Mouse (Mus musculus): ENCODE measurements at regions not wholly inside any gene's neighbourhood (a gene's known extent, or its start where the extent isn't known, plus 50 kb on each side); places are given as distances from the start of the nearest gene placed in this dataset.

- no peak for DNase-seq (ENCODE audit: extremely low read depth, insufficient read length, low spot score)
These were observed 251.1 kb downstream of the Rwdd3 start for GRCm38 (mm10) chr3:120920351-120920750.

- DNase-seq (ENCODE audit: extremely low read depth, insufficient read length, low spot score): no peak
These were observed 272.6 kb downstream of the Rwdd3 start for GRCm38 (mm10) chr3:120898931-120899330.

DNA sequence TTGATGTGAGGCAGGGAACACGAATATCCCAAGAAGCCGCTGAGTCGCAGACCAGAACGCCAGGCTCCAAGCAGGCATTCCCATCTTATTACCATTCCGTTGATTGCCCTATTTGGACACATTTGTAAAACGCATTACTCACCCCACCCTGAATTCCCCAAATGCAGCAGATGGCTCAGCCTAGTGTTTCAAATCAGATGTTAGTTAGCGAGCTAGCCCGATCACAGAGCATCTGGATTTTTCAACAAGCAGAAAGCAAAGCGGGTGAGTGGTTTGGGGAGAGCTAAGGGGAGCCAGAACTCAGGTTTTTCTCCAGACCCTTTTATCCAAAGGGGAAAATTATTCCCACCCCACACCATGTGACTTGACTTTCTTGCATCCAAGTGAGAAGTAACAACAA is 273.2 kb downstream of the Rwdd3 start:
- DNase-seq (ENCODE audit: extremely low read depth, insufficient read length, low spot score): no peak

DNA sequence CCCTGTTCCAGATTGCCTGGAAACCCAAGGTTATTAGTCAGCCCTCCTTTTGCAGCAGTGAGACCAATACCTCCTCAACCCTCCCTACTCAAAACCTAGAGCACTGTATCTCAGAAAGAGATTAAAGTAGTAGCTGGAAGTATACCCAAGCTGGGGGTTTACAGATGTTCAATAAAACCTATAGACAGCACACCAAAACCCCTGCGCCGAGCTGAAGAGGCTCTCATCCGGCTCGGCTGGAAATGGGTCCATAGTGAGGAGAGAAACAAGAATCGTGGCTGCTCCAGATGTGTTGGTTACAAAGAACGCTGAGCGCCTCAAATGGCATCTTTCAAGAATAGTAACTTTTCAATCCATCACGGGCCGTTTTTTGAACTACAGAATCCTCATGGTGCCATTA is 273.7 kb downstream of the Rwdd3 start:
- DNase-seq (ENCODE audit: extremely low read depth, insufficient read length, low spot score): no peak

DNA sequence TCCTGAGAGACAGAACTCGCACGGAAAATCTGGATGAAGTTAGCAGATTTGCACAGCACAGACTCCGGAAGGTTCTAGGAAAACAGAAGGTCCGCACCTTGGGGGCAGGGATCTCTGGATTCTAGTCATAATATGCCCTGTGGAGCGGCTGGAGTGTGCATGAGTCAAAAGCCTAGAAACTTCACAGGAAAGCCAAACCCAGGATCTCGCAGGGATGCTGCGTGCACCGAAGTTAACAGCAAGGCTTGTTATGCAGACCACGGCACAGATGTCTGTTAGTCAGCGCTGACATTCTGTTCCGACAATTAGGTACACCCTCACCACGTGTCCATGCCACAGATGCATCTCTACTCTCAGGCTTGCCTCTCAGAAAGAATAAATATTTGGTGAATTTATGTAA is 274.3 kb downstream of the Rwdd3 start:
- no peak for DNase-seq (ENCODE audit: extremely low read depth, insufficient read length, low spot score)

DNA sequence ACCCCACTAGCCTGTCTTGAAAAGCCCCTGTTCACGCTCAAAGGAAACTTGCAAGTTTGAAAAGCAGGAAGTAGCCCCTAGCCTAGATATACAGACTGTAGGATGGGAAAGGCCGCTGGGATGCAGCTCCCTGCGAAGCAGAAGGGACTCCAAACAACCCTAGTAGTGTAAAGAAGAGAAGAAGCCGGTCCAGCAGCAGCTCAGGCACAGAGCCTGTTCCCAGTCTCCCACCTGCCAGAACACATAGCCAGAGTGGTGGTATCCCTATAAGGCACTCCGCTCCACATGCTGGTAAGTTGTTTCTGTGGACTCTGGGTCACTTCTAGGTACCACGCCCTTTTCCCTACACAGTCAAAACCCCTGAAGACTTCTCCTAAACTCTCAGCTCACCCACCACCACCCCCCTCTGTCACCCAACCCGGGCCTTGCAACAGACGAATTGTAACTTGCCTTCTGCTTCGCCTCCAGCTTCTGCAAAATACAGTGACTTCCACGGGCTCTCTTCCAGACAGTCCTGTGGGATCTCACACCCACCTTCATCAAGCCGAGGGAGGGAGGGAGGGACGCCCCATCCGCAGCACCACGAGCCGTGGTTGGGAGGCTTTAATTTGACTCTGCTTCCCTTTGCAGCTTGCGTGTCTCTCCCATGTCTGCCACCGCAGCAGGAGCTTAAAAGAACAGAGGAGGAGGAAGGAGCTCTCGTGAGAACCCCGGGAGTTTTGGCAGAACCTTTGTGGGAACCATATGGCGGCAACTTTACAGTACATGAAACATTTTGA is 285.2 kb downstream of the Rwdd3 start:
- no peak for DNase-seq (ENCODE audit: extremely low read depth, insufficient read length, low spot score)

GRCm38 (mm10) chr3:120885401-120885800 is 286.1 kb downstream of the Rwdd3 start:
- DNase-seq (ENCODE audit: extremely low read depth, insufficient read length, low spot score): no peak

GRCm38 (mm10) chr3:120884189-120884588 is 287.3 kb downstream of the Rwdd3 start:
- DNase-seq (ENCODE audit: extremely low read depth, insufficient read length, low spot score): no peak

DNA sequence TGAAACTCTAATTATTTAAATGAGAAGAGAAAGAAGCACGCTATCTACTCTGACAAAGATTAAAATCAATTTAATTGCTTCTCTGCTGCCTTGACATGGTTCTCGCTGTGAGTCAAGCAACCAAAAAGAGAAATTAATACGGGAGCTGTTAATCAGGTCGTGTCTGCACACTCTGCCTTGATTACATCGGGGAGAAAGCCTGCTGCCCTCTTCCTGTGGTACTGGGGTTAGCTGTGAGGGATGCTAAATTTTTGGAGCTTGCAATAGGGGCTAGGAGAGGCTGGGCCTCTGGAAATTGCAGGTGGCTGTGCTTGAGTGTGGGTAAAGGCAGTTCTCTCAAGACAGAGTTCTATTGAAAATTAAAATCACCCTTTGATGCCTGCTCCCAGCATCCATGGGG is 287.8 kb downstream of the Rwdd3 start:
- no peak for DNase-seq (ENCODE audit: extremely low read depth, insufficient read length, low spot score)

GRCm38 (mm10) chr3:120879409-120879808 is 292.1 kb downstream of the Rwdd3 start:
- no peak for DNase-seq (ENCODE audit: extremely low read depth, insufficient read length, low spot score)

- DNase-seq (ENCODE audit: extremely low read depth, insufficient read length, low spot score): no peak
These were observed 295.8 kb downstream of the Rwdd3 start for GRCm38 (mm10) chr3:120875740-120876139.

DNA sequence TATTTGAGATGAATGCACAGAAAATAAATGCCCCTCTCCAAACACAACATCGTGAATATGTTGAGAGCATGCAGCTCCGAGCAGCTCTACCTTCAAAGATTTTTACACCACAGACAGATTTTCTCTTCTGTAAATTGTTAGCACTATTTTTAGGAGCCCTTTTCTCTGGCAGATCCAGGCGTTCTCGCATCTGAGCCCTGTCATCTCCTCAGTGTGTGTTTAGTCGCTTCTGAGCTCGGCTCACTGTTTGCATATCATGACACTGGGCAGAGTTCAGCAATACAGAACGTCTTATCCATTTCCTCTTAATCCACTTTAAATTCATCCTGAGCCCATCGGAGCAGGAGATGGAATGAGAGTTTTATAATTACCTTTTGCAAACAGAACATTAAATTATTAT is 306.5 kb downstream of the Rwdd3 start:
- DNase-seq (ENCODE audit: extremely low read depth, insufficient read length, low spot score): no peak

DNA sequence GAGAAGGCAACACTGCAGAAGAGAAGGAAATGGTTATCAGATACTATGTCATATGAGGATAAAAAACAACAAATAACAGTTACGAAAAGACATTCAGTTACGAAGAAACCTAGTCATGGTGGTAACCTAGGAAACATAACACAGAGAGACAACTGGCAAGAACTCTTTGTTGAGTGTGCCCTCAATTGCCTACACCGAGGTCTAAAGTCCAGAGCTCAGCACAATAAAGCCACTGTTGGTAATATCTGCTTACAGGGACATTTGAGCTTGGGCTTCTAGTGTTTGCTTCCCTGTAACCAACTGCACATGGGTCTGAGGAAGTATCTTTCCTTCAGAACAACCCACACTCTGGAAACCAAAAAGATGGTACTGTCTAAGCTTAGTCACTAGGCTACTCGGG is 309.9 kb downstream of the Rwdd3 start:
- no peak for DNase-seq (ENCODE audit: extremely low read depth, insufficient read length, low spot score)

DNA sequence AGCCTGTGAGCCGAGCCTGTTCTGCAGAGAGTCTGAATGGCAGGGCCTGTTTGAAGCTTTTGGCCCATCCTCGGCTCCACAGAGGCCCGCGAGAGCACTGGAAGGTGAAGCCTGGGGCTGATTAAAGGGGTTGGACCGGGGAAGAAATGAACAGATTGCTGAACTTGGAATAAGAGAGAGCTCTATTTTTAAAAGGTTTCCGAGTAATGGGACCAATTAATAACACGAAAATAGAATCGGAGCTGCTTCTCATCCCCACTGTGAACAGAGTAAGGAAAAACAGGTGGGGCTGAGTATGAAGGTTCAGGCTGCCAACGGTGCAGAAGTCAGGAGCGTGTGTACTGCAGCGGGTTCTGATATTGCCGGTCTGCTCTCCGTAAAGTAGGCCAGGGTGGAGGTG is 313.2 kb downstream of the Rwdd3 start:
- no peak for DNase-seq (ENCODE audit: extremely low read depth, insufficient read length, low spot score)

DNA sequence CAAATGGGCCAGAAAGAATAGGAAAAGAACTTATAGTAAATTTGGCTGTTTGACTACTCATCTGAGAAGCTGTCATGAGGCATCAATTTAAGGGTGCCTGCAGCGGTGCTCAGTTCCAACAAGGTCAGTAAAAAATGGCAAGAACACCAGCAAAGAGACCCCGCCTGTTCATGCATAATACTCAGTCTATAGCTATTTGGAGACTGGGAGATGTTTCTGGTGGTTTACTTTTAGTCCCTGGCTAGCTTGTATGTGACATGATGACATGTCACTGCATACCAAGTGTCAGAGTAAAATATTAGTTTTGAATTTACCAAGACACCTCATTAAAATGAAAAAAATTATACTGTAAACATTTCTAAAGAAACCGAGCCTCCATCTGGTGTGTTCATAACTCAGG is 317.2 kb downstream of the Rwdd3 start:
- DNase-seq (ENCODE audit: extremely low read depth, insufficient read length, low spot score): no peak

- no peak for DNase-seq (ENCODE audit: extremely low read depth, insufficient read length, low spot score)
These were observed 327.9 kb downstream of the Rwdd3 start for GRCm38 (mm10) chr3:120843623-120844022.

- no peak for DNase-seq (ENCODE audit: extremely low read depth, insufficient read length, low spot score)
These were observed 348.0 kb downstream of the Rwdd3 start for GRCm38 (mm10) chr3:120823536-120823935.

- no peak for DNase-seq (ENCODE audit: extremely low read depth, insufficient read length, low spot score)
These were observed 359.6 kb downstream of the Rwdd3 start for GRCm38 (mm10) chr3:120811901-120812300.

DNA sequence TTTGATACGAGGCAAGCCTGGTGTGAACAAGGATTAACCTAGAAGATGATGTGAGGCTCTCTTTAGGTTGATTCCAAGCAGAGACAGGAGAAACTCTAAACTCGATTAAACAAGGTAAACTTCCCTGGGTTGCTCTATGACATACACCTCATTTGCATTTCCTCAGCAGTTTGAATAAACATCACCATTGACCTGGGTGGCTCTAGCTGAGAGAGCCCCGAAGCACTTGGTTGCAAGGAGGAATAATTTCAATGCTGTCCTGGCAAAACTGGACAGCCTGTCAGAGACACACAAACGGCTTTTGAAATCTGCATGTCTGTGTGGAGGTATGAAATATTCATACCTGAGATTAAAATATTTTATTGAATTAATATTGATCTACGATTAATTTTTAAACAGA is 361.0 kb downstream of the Rwdd3 start:
- DNase-seq (ENCODE audit: extremely low read depth, insufficient read length, low spot score): no peak

DNA sequence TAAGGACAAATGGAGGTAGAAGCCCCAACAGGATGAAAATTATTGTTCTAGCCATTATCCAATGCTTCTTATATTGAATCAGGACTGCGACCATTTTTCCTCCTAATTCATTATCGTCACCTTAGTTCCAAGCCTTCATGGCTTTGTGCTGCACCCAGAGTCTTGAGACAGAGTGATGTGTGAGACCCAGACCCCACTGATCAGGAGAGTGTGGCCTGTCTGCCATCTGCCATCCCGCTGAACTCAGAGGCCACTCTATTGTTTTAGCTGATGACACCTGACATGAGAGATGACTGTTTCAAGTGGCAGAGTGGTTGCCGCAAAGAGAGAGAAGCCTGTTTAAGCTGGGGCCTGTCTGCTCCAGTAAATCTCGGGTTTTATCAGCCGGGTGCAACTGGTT is 361.4 kb downstream of the Rwdd3 start:
- DNase-seq (ENCODE audit: extremely low read depth, insufficient read length, low spot score): no peak

DNA sequence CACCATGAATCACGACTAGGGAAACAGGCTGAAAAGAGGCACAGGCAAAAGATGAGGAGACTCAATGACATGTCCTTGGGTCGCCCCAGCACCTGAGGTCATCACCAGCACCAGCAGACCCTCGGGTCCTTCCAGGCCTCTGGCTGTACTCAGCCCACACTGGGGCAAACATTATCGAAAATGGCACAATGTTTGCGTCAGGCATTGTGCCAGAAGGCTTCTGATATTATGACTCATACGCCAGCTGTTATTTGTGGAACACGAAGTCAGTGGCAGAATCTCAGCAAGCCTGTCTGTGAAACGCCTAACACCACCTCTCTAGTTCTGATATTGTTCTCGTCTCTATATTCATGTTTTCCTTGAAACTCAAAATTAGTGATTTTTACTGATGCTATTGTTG is 384.8 kb downstream of the Rwdd3 start:
- peak; percentile 1 for DNase-seq (ENCODE audit: extremely low read depth, insufficient read length, low spot score)

DNA sequence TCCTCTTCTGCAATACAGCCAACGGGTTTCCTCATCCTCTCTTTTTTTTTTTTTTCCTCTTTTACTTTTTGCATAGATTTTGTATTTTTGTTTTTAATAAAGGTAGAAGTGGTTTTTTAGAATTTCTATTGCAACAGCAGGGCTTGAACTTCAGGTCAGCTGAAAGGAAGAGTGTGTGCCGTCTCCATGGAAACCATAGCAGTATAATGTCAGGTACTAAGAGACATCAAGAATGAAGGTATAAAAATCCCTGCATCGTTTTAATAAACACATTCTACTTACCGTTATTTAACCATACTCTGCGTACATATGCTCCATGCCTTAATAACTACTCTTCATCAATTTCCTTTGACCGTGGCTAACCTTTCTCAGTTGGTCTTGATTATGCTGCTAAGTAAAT is 390.0 kb downstream of the Rwdd3 start:
- no peak for DNase-seq (ENCODE audit: extremely low read depth, insufficient read length, low spot score)

GRCm38 (mm10) chr3:120779091-120779490 is 392.4 kb downstream of the Rwdd3 start:
- DNase-seq (ENCODE audit: extremely low read depth, insufficient read length, low spot score): no peak

Data from 3134 (cell line).